Mouse (Mus musculus) lung, adult 2 months (tissue): Measurements from ENCODE around the gene Ddx55.

Source experiments
- CTCF ChIP-seq: fragments of 200-500 bp; IDR thresholded peaks from 2 replicates; pipeline ENCODE4 v1.5.1; 2011; ENCODE audit warnings: mild to moderate bottlenecking, low read length, control low read depth; ENCODE audit not compliant: insufficient read depth
- POLR2A ChIP-seq: fragments of 200-500 bp; IDR thresholded peaks from 2 replicates; pipeline ENCODE4 v1.6.1; 2011; ENCODE audit warnings: low read depth, mild to moderate bottlenecking, control low read depth, low read length, borderline replicate concordance; ENCODE audit errors: extremely low read depth

- no peak for TF ChIP-seq POLR2A
- TF ChIP-seq CTCF = no peak
Observed at GRCm38 (mm10) chr5:124509200-124509599, 43.5 kb upstream of the Ddx55 start.
